Mouse (Mus musculus): Measurements from ENCODE around the gene Crtc3.

GRCm38 (mm10) chr7:80586681-80587660, 101.7 kb downstream of the Crtc3 start:
- TF ChIP-seq POLR2A (IDR thresholded peaks at IDR 0.05; ENCODE audit: insufficient read depth, low read depth, low read length) = no peak
- TF ChIP-seq CTCF (IDR thresholded peaks at IDR 0.05; ENCODE audit: insufficient read depth, low read depth, low read length) = no peak

Data from olfactory bulb, adult 2 months (tissue).